Mouse (Mus musculus): ENCODE measurements at regions not wholly inside any gene's neighbourhood (a gene's known extent, or its start where the extent isn't known, plus 50 kb on each side); places are given as distances from the start of the nearest gene placed in this dataset.
A peak's percentile ranks its signal among the peaks of the same experiment; 100 is the strongest.

- no peak for DNase-seq (ENCODE audit: extremely low spot score in 1 of 2, low spot score in 2 of 2)
- intact Hi-C loops (cut with DNase I), result no loop called here
Observed at GRCm38 (mm10) chr19:49563612-49564256, 1114.7 kb downstream of the Sorcs1 start.

- peak; percentile 31 to 51 for DNase-seq (ENCODE audit: extremely low spot score in 1 of 2, low spot score in 2 of 2)
- intact Hi-C loops (cut with DNase I), result loop anchor here (5.0 to 10.0 kb wide), 2 partner anchors 203 to 605 kb away; no protein-coding TSS in a partner anchor
Observed at GRCm38 (mm10) chr19:49539445-49540407, 1138.7 kb downstream of the Sorcs1 start.

All from left cerebral cortex, postnatal 10 days (tissue).